Mouse (Mus musculus) regulatory T cell (primary cell): ENCODE measurements around the gene Prkcz.
"Not testable (repeated sequence)": the region's sequence is repeated elsewhere in the genome, so short reads cannot be mapped to it uniquely, and the experiment has no call there.

ENCODE experiments used
- in situ Hi-C: fragments of 300-600 bp; cut with MboI, MseI; formaldehyde crosslinking; loops from one replicate; pipeline ENCODE4 v1.15.1; 2025; ENCODE audit warnings: high pct_unique_total_duplicates

Gene Prkcz

GRCm38 (mm10) chr4:155359560-155360464 lies 1.3 kb downstream of the Prkcz start:
- in situ Hi-C loops, result no loop called here

- in situ Hi-C loops, result no loop called here
Measured at GRCm38 (mm10) chr4:155357601-155358000, 3.6 kb downstream of the Prkcz start.

DNA sequence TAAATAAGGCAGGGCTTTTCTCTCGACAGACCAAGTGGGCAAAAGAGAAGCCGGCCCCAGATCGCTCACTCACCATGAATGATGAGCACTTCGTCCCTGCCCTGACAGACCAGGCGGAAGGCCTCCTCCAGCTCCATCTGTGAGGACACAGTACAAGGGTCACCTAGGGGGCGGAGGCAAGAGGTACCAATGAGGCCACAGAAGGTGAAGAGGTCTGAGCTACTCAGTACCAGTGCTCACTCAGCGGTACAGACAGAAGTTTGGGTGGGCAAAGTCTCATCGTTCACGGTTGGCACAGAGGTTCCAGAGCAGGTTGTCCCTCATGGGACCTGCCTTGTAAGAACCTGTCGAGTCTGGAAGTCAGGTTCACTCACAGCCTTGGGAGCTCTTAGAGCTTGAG lies 4.8 kb downstream of the Prkcz start:
- in situ Hi-C loops, result no loop called here

DNA sequence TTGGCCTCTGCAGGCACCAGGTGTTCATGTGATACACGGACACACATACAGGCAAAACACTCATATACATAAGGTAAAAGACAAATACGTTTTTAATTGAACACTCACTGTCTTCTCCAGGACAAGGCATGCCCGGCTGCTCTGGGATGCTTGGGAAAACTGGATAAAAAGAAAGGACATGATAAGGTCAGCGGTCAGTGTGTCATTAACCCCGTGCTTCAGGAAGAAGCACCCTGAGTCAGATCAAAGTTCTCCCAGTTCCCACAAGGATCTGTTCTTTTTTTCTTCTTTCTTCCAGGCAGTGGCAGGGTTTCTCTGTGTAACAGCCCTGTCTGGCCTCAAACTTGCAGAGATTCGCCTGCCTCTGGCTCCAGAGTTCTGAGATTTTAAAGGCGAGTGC lies 6.6 kb downstream of the Prkcz start:
- in situ Hi-C loops, result loop anchor here (5.0 kb wide), 1 partner anchor 87 kb away; no protein-coding TSS in a partner anchor

DNA sequence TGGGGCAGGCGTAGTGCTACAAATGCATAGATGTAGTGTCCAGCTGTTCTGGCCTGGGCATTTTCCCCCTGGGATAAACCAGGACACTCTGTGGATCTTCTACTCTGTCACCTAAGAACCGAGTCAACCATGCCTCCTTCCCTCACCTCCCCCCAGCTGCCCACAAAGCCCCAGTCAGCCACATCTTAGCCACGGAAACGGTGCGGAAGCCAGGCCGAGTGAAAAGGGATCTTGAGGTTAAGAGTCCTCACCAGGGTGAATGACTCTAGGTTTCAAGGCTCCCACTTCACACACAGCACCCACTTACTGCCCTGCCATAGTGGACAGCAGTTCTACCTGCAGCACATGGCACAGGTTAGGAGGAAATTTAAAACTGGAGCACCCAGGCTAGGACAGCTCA lies 7.1 kb downstream of the Prkcz start:
- in situ Hi-C loops, result loop anchor here (5.0 kb wide), 1 partner anchor 87 kb away; no protein-coding TSS in a partner anchor

DNA sequence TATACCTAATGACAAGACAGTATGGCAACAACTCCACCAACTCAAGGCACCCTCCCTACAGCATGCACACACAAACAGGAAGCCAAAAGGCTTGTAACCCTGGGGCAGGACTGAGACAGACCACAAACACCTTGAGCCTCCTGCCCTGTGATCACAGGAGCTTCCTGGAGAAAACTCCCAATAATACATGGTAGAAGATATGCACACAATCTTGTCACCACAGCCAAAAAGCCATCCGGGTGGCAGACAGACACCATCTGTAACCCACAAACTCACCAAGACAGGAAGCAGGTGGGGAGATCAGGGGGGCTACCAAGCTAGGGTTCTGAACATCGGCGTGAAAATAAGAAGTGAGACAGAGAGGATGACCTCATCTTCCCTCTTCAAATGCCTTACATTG lies 8.6 kb downstream of the Prkcz start:
- in situ Hi-C loops, result loop anchor here (5.0 kb wide), 1 partner anchor 85 kb away; no protein-coding TSS in a partner anchor

- in situ Hi-C loops, result no loop called here
Measured at GRCm38 (mm10) chr4:155346350-155346749, 14.8 kb downstream of the Prkcz start.

GRCm38 (mm10) chr4:155345608-155345953 lies 15.6 kb downstream of the Prkcz start:
- in situ Hi-C loops, result no loop called here

- in situ Hi-C loops, result no loop called here
Measured at GRCm38 (mm10) chr4:155344716-155345607, 16.2 kb downstream of the Prkcz start.

GRCm38 (mm10) chr4:155344299-155344600 lies 16.9 kb downstream of the Prkcz start:
- in situ Hi-C loops, result no loop called here

- in situ Hi-C loops, result no loop called here
Measured at GRCm38 (mm10) chr4:155343415-155344298, 17.5 kb downstream of the Prkcz start.

- in situ Hi-C loops, result no loop called here
Measured at GRCm38 (mm10) chr4:155336284-155337050, 24.7 kb downstream of the Prkcz start.

- in situ Hi-C loops, result no loop called here
Measured at GRCm38 (mm10) chr4:155332253-155332652, 28.9 kb downstream of the Prkcz start.

- in situ Hi-C loops, result not testable (repeated sequence)
Measured at GRCm38 (mm10) chr4:155328385-155328784, 32.8 kb downstream of the Prkcz start.

DNA sequence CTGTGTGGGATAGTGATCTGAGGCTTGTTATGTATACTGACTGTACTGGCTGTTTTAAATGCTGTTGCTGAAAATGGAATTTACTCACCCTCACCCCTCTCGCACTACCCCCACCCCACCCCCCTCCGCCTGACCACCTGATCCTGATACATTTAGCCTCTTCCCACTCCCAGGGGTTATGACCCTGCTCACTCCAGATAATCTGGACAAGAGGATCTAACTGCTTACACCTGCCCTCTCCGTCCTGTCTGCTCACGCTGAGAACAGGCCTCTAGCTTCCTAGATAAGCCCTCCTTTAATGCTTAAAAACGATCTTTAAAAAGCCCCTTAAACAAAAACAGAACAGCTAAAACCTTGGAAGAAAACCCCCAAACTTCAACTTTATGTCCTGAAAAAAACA lies 35.4 kb downstream of the Prkcz start:
- in situ Hi-C loops, result no loop called here

DNA sequence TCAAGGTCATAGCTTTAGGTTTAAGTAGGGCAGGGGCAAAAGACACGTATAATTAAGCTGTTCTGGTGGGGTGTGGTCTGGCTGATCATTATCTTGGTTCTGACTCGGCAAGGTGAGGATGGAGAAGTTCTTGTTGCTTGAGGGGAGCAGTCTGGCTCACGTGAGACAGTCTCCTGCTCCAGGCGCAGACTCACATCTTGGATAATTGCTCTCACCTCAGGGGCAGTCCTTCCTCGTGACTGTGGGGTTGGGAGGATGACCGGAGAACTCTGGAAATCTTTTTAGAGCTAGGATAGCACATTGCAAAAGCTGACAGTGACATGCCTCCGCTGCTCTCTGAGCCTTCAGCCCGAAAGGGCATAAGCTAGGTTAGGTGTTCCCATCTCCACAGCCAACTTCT lies 36.6 kb downstream of the Prkcz start:
- in situ Hi-C loops, result no loop called here

DNA sequence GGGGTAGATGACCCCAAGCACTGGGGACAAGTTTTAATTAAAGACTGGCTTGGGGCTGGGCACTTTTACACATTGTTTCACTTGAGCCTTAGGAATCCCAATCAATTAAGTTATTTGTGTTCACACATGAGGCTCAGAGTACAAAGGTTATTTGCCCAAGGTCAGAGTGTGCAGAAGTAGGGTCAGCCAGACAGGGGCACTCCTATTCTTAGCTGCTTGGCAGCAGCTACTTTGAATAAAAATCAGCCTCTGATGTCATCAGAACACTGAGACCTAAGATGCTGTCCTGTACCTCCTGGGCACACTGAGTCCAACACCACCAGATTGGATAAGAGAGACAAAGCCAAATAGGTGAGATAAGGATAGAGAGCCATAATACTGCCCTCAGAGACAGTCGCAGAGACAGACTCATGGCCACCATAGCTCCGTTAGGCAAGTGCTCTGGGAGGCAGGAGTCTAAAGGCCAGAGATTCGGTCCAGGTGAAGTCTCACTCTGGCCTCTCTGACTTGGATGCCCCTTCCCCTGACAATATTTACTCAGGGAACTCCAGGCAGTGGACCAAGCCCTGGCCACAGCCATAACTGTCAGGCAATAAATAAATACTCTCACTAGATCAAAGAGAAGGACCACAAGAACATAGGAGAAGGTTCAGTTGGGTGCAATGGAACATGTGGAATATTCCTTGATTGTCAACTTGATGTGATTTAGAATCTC lies 37.9 kb downstream of the Prkcz start:
- in situ Hi-C loops, result no loop called here

GRCm38 (mm10) chr4:155320281-155321244 lies 40.6 kb downstream of the Prkcz start:
- in situ Hi-C loops, result no loop called here

DNA sequence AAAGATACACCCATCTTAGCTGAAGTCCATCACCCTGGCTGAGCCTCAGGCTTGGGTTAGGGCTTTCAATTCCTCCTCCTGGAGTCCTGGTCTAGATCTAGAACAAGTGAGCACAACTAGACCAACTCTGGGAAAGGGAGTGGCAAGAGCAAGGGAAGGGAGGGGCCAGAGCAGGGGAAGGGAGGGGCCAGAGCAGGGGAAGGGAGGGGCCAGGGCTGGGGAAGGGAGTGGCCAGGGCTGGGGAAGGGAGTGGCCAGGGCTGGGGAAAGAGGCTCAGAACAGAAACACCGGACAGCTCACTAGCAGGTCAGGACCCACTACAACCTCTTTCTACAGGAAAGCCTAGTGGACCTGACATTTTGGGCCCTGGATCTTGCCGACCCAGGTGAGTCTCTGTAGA lies 42.9 kb downstream of the Prkcz start:
- in situ Hi-C loops, result no loop called here
